9 mouse cellular contexts compared by ENCODE assay signal in genomic region chr2:33355558-33355957, GRCm38 (mm10). TPM values are rescaled to one million over a fixed set of nuclear protein-coding genes. Genes with fewer than 3 reads are reported as not detected.
DNase-seq lines count a peak whose midpoint lies in the region; ATAC-seq lines count a peak whose summit lies in the region.
"Had no signal": no experiment of that assay in that cellular context is flagged by ENCODE, and none has a peak within 500 bp of the region (broad histone marks: within the 10 kb centered on the region; RNA-seq: fewer than 3 reads in every experiment).

No protein-coding gene starts in this region.

- no peaks in the 10 kb centered on the region for H3K27me3 ChIP-seq in embryonic facial prominence, embryonic 14.5 days (replicated peaks; ENCODE audit: control insufficient read depth, insufficient read depth, low read length)
- no peaks in the 10 kb centered on the region for H3K27me3 ChIP-seq in embryonic facial prominence, embryonic 10.5 days (replicated peaks; ENCODE audit: low read depth, poor library complexity, severe bottlenecking)
- no peaks in the 10 kb centered on the region for H3K27me3 ChIP-seq in neural tube, embryonic 14.5 days (ENCODE audit: control insufficient read depth, insufficient read depth, low read length)
- H3K27me3 ChIP-seq: heart, embryonic 15.5 days had no signal

- WGBS in embryonic facial prominence, embryonic 14.5 days, result 88% methylated on average over 6 of the region's 6 CpGs
- WGBS in embryonic facial prominence, embryonic 10.5 days, result 91% methylated on average over 6 of the region's 6 CpGs
- 51% methylated on average over 6 of the region's 6 CpGs for WGBS in neural tube, embryonic 14.5 days

- no peak overlapping the region for H3K9ac ChIP-seq in embryonic facial prominence, embryonic 14.5 days (ENCODE audit: low read depth, low read length)
- no peak overlapping the region for H3K9ac ChIP-seq in neural tube, embryonic 14.5 days (replicated peaks; ENCODE audit: low read depth, low read length)
- H3K9ac ChIP-seq: heart, embryonic 15.5 days had no signal

- DNase-seq in embryonic facial prominence, embryonic 14.5 days (ENCODE audit: low spot score), result peak; percentile 45
- DNase-seq in embryonic facial prominence, embryonic 10.5 days (ENCODE audit: low spot score), result no peak
- peak; percentile 91 for DNase-seq in retina, postnatal 1 day
- DNase-seq in retina, embryonic 14.5 days (ENCODE audit: low spot score), result no peak
- DNase-seq in kidney, postnatal 14 days, result peak; percentile 51
- no peak for DNase-seq in natural killer cell, adult 2 months (ENCODE audit: low spot score in 2 of 2)

- no peak overlapping the region for H3K4me2 ChIP-seq in embryonic facial prominence, embryonic 14.5 days (ENCODE audit: low read depth, low read length)
- no peak overlapping the region for H3K4me2 ChIP-seq in neural tube, embryonic 14.5 days (ENCODE audit: low read depth, low read length)
- H3K4me2 ChIP-seq: heart, embryonic 15.5 days had no signal

- H3K36me3 ChIP-seq in embryonic facial prominence, embryonic 14.5 days (ENCODE audit: control insufficient read depth, insufficient read depth, low read length), result no peaks in the 10 kb centered on the region
- H3K36me3 ChIP-seq in embryonic facial prominence, embryonic 10.5 days (replicated peaks), result no peaks in the 10 kb centered on the region
- H3K36me3 ChIP-seq in neural tube, embryonic 14.5 days (ENCODE audit: control insufficient read depth, insufficient read depth, low read length), result no peaks in the 10 kb centered on the region
- H3K36me3 ChIP-seq: heart, embryonic 15.5 days had no signal

- H3K9me3 ChIP-seq in embryonic facial prominence, embryonic 14.5 days (ENCODE audit: control insufficient read depth, low read length), result no peaks in the 10 kb centered on the region
- H3K9me3 ChIP-seq in embryonic facial prominence, embryonic 10.5 days, result no peaks in the 10 kb centered on the region
- H3K9me3 ChIP-seq in neural tube, embryonic 14.5 days (ENCODE audit: control insufficient read depth, low read length), result no peaks in the 10 kb centered on the region
- H3K9me3 ChIP-seq: heart, embryonic 15.5 days had no signal

- H3K4me1 ChIP-seq in embryonic facial prominence, embryonic 14.5 days (ENCODE audit: control insufficient read depth, insufficient read depth, low read length), result no peaks in the 10 kb centered on the region; the same call in 1 of the 2 replicates
- 0 out of 2 replicates have a peak, but pooled peaks cover 6% of the 10 kb centered on the region for H3K4me1 ChIP-seq in embryonic facial prominence, embryonic 10.5 days
- peaks cover 5% of the 10 kb centered on the region; the same call in 1 of the 2 replicates for H3K4me1 ChIP-seq in neural tube, embryonic 14.5 days (ENCODE audit: control insufficient read depth, insufficient read depth, low read length)

- no peak overlapping the region for H3K27ac ChIP-seq in embryonic facial prominence, embryonic 14.5 days (replicated peaks; ENCODE audit: low read depth, low read length)
- H3K27ac ChIP-seq in embryonic facial prominence, embryonic 10.5 days (replicated peaks), result no peak overlapping the region
- H3K27ac ChIP-seq in neural tube, embryonic 14.5 days (ENCODE audit: low read depth, low read length), result no peak overlapping the region
- H3K27ac ChIP-seq: heart, embryonic 15.5 days had no signal

- H3K4me3 ChIP-seq in embryonic facial prominence, embryonic 14.5 days (ENCODE audit: low read depth, low read length), result no peak overlapping the region
- H3K4me3 ChIP-seq in embryonic facial prominence, embryonic 10.5 days, result no peak overlapping the region
- H3K4me3 ChIP-seq in neural tube, embryonic 14.5 days (ENCODE audit: low read depth, low read length), result no peak overlapping the region
- H3K4me3 ChIP-seq: heart, embryonic 15.5 days had no signal

- ATAC-seq in embryonic facial prominence, embryonic 14.5 days (ENCODE audit: low read depth), result 0 out of 2 replicates have a peak, but pooled peaks have one; percentile 22
- ATAC-seq in neural tube, embryonic 14.5 days (ENCODE audit: low read depth), result peak; percentile 68; the same call in 1 of the 2 replicates
- ATAC-seq in erythroid progenitor cell, adult 5-6 weeks (replicated peaks; ENCODE audit: low FRiP score, poor library complexity, severe bottlenecking), result no peak

RNA-seq across cellular contexts. Expression of gene Ralgps1, which starts 15.7 kb away (rescaled TPM):
- 3.6 and 4.2 TPM in 2 replicates for polyA plus RNA-seq in embryonic facial prominence, embryonic 14.5 days (2014; fragmentation: Nextera tagmentation; extraction: Ambion mirVana)
- polyA plus RNA-seq in embryonic facial prominence, embryonic 10.5 days (2016; fragmentation: Nextera tagmentation; extraction: Ambion mirVana), result 4.8 and 5.5 TPM in 2 replicates
- polyA plus RNA-seq in neural tube, embryonic 14.5 days (2014; fragmentation: Nextera tagmentation; extraction: Ambion mirVana), result 62.6 and 67.3 TPM in 2 replicates
- total RNA-seq in erythroid progenitor cell, adult 5-6 weeks (2015; ENCODE audit: low replicate concordance), result 1.4 TPM in 1 of 2 replicates, not detected in the other
- total RNA-seq in erythroid progenitor cell, adult 5-6 weeks (2017; ENCODE audit: low replicate concordance), result not detected in 2 replicates

Comparison
In these comparisons a context has a peak if more than half of its experiments do, and no peak if none do; other contexts are left out.
1. DNase-seq: peak in embryonic facial prominence, embryonic 14.5 days (single experiment), retina, postnatal 1 day (single experiment) and kidney, postnatal 14 days (single experiment); none in embryonic facial prominence, embryonic 10.5 days (single experiment), retina, embryonic 14.5 days (single experiment) and natural killer cell, adult 2 months (0 of 2).